Mouse (Mus musculus): Measurements from ENCODE around the gene Ccnd2. TPM values are rescaled to one million over a fixed set of nuclear protein-coding genes. Genes with fewer than 3 reads are reported as not detected.

Gene Ccnd2
- 10 to 100 TPM; 12.2 to 18.5 TPM for total RNA-seq (2023)

GRCm38 (mm10) chr6:127152106-127152951 is at the start of gene Ccnd2:
Ccnd2 (minus strand) TSS chr6:127152193.

GRCm38 (mm10) chr6:127109402-127109930 is 42.5 kb downstream of the Ccnd2 start, which contains the start of gene Tigar:
Tigar (minus strand) TSS chr6:127109557.

Other genes starting within 250 kb of the Ccnd2 start
- not detected for gene Dyrk4, start 230.4 kb downstream of the Ccnd2 start, total RNA-seq (2023)
- gene Rad51ap1, start 212.6 kb downstream of the Ccnd2 start, total RNA-seq (2023) = 10 to 100 TPM; 18.0 to 20.3 TPM
- gene D6Wsu163e, start 212.2 kb downstream of the Ccnd2 start, total RNA-seq (2023) = 10 to 100 TPM; 16.9 to 20.3 TPM
- gene Fgf6, start 136.6 kb downstream of the Ccnd2 start, total RNA-seq (2023) = not detected
- not detected for gene Fgf23, start 79.3 kb downstream of the Ccnd2 start, total RNA-seq (2023)
- 1 to 10 TPM; 3.4 to 4.3 TPM for gene Tigar, start 42.6 kb downstream of the Ccnd2 start, total RNA-seq (2023)

All from neutrophil, adult 59 days (primary cell).